Mouse (Mus musculus) forebrain, embryonic 10.5 days (tissue): ENCODE data around the gene Srsf9. TPM values are rescaled to one million over a fixed set of nuclear protein-coding genes. Genes with fewer than 3 reads are reported as not detected.
A peak's percentile ranks its signal among the peaks of the same experiment; 100 is the strongest.

Experiments used
- DNase-seq: peaks from one replicate; pipeline ENCODE4 v3.0.0-alpha.2; 2017; ENCODE audit warnings: low spot score; ENCODE audit errors: extremely low spot score
- H3K27ac ChIP-seq: fragments of 300-500 bp; sonication (generic); 2 replicates; pipeline ENCODE4 v1.5.1; 2016; ENCODE audit warnings: mild to moderate bottlenecking
- H3K27me3 ChIP-seq: fragments of 300-500 bp; sonication (generic); 2 replicates; pipeline ENCODE4 v1.6.1; 2016; ENCODE audit warnings: mild to moderate bottlenecking; ENCODE audit not compliant: poor library complexity, severe bottlenecking
- H3K36me3 ChIP-seq: fragments of 300-500 bp; sonication (generic); replicated peaks from 2 replicates; pipeline ENCODE4 v1.6.1; 2016; ENCODE audit warnings: mild to moderate bottlenecking, moderate library complexity
- H3K4me1 ChIP-seq: fragments of 300-500 bp; sonication (generic); 2 replicates; pipeline ENCODE4 v1.6.1; 2016
- H3K4me3 ChIP-seq: fragments of 300-500 bp; sonication (generic); 2 replicates; pipeline ENCODE4 v1.5.1; 2016; ENCODE audit warnings: mild to moderate bottlenecking, moderate library complexity
- H3K9me3 ChIP-seq: fragments of 300-500 bp; sonication (generic); 2 replicates; pipeline ENCODE4 v1.6.1; 2016; ENCODE audit warnings: mild to moderate bottlenecking, moderate library complexity
- WGBS: fragments of 180-500 bp; shearing (Covaris S2); methylation state at CpG from one replicate; pipeline ENCODE4 v1.1.7; 2016; 5-methylcytosine and 5-hydroxymethylcytosine counted together
- polyA plus RNA-seq: library from polyadenylated mRNA; unstranded; fragments of >200 nt; fragmentation: Nextera tagmentation; extraction: Ambion mirVana; gene quantifications from 2 replicates; pipeline ENCODE4 v1.2.1, GENCODE M21; 2016

Srsf9 gene
- polyA plus RNA-seq, 1 experiment from 2014 or later = 399 TPM

GRCm38 (mm10) chr5:115340007-115340406, 13.0 kb downstream of the Srsf9 start:
- WGBS = 48% methylated on average over 7 of the region's 7 CpGs

DNA sequence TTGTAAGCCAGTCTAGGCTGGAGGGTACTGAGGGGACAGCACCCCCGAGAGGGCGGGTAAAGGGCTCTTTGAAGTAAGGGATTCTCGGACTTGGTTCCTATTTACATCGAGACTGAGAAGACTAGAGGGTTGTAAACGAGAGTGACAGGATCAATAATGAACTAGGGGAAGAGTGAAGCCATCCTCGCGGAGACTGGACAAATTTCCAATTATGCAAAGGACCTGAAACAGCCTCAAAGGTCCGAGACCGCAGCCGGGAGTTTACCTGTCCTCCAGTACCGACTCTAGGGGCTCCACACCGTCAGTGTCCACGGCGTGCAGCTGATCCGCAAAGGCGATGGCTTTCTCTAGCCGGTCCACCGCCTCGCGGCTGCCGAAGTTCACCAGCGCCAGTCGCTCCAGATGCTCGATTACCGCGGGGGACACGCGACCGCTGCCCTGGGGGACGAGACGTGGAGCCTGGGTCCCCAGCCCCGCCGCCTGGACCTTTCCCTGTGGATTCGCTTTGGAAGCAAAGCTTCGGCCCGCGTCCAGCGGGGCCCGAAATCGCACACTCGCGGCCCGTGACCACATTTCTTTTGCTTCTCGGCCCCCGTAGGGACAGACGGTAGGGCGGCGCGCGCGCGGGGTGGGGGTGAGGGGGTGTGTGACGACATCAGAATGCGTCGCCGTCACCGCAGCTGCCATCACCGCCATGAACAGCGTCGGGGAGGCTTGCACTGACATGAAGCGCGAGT, 13.8 kb downstream of the Srsf9 start, which contains the start of the genes Gatc and Triap1:
Gene Gatc, minus strand, starts transcription at position 602 of the 737 bp plus-strand sequence.
Gene Triap1, plus strand, starts transcription at position 649 of the 737 bp plus-strand sequence.
- H3K27ac ChIP-seq = peak within 1 kb of the TSS; percentile 92
- peak; percentile 92 for DNase-seq
- no peaks in the 10 kb centered on the region for H3K9me3 ChIP-seq
- peaks cover 67% of the 10 kb centered on the region for H3K36me3 ChIP-seq
- peaks cover 29% of the 10 kb centered on the region for H3K4me1 ChIP-seq
- under 1% methylated on average over 62 of the region's 62 CpGs for WGBS
- peak within 1 kb of the TSS; percentile 82 for H3K4me3 ChIP-seq
- no peaks in the 10 kb centered on the region for H3K27me3 ChIP-seq

More at GRCm38 (mm10) chr5:115340007-115340406, 13.0 kb downstream of the Srsf9 start:
- H3K27me3 ChIP-seq = no peaks in the 10 kb centered on the region
- peaks cover 67% of the 10 kb centered on the region for H3K36me3 ChIP-seq
- H3K4me3 ChIP-seq = peak overlapping the region; percentile 82
- no peak for DNase-seq
- H3K27ac ChIP-seq = no peak overlapping the region; the same call in 1 of the 2 replicates
- H3K4me1 ChIP-seq = peaks cover 29% of the 10 kb centered on the region
- H3K9me3 ChIP-seq = no peaks in the 10 kb centered on the region

- H3K4me3 ChIP-seq = peak overlapping the region; percentile 82
- H3K9me3 ChIP-seq = no peaks in the 10 kb centered on the region
- 13% methylated on average over 36 of the region's 36 CpGs for WGBS
- peak overlapping the region; percentile 92 for H3K27ac ChIP-seq
- no peaks in the 10 kb centered on the region for H3K27me3 ChIP-seq
- peaks cover 29% of the 10 kb centered on the region for H3K4me1 ChIP-seq
- DNase-seq = no peak
- H3K36me3 ChIP-seq = peaks cover 67% of the 10 kb centered on the region
Observed at GRCm38 (mm10) chr5:115341314-115342165, 14.6 kb downstream of the Srsf9 start.

- DNase-seq = peak; percentile 77
- peaks cover 23% of the 10 kb centered on the region for H3K4me1 ChIP-seq
- H3K36me3 ChIP-seq = peaks cover 48% of the 10 kb centered on the region
- no peak overlapping the region for H3K27ac ChIP-seq
- H3K4me3 ChIP-seq = peak overlapping the region; percentile 80
- WGBS = 7% methylated on average over 5 of the region's 5 CpGs
- H3K9me3 ChIP-seq = peaks cover 5% of the 10 kb centered on the region
- no peaks in the 10 kb centered on the region for H3K27me3 ChIP-seq
Observed at GRCm38 (mm10) chr5:115347564-115347963, 20.6 kb downstream of the Srsf9 start.

DNA sequence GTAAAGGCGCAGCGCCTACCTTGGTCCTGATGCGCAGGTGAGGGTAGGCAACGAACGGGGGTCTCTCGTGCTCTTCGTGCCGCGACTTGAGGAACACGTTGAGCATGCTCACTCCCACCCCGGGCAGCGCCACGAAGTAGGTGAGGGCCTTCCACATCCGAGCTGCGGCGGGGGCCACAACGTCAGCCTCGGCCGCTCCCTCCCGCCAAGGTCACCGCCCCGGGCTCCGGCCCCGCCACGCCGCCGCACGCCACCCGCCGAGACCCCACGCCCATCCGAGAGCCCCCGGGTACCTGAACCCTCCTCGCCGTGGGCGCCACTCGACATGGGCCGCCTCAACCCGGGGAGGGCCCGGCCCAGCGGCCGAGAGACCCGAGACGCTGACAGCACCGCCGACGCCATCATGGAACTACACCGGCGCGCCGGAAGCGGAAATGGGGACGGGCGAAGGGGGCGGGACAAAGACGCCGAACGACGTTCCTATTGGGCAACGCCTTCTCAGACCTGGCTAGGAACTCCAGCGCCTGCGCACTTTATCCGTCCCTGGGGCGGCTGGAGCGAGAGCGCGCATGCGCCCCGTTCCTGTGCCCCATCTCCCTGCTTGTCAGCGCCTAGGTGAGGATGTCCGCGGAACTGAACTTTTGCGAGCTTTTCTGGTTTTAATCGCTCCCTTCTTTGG, 21.7 kb downstream of the Srsf9 start, which contains the start of gene Cox6a1:
Gene Cox6a1, minus strand, starts transcription at position 436 of the 679 bp plus-strand sequence.
- H3K36me3 ChIP-seq = peaks cover 37% of the 10 kb centered on the region
- H3K9me3 ChIP-seq = peaks cover 5% of the 10 kb centered on the region
- WGBS = under 1% methylated on average over 74 of the region's 74 CpGs
- H3K27me3 ChIP-seq = no peaks in the 10 kb centered on the region
- H3K27ac ChIP-seq = peak within 1 kb of the TSS; percentile 85
- peak within 1 kb of the TSS; percentile 80 for H3K4me3 ChIP-seq
- H3K4me1 ChIP-seq = peaks cover 23% of the 10 kb centered on the region
- DNase-seq = peak; percentile 99

GRCm38 (mm10) chr5:115349225-115349555, 22.2 kb downstream of the Srsf9 start:
- no peaks in the 10 kb centered on the region for H3K27me3 ChIP-seq
- WGBS = under 1% methylated on average over 18 of the region's 18 CpGs
- peak overlapping the region; percentile 85 for H3K27ac ChIP-seq
- peaks cover 5% of the 10 kb centered on the region for H3K9me3 ChIP-seq
- peaks cover 32% of the 10 kb centered on the region for H3K36me3 ChIP-seq
- peak overlapping the region; percentile 80 for H3K4me3 ChIP-seq
- DNase-seq = no peak
- H3K4me1 ChIP-seq = peaks cover 23% of the 10 kb centered on the region

DNA sequence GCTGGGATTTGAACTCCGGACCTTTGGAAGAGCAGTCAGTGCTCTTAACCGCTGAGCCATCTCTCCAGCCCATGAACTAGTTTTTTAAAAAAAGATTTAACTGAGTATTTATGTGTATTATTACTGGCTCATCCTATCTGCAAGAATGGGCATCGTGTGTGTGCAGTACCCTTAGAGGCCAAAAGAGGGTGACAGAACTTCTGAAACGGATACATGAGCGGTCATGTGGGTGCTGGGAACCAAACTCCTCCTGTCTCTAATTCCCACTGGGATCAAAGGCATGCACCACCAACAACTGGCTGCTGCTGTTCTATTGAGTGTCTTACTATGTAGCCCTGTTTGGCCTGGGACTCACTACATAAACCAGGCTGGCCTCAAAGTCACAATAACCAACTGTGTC, 24.4 kb downstream of the Srsf9 start:
- Histone ChIP-seq H3K9me3 (peaks cover 5% of the 10 kb centered on the region), H3K36me3 (peaks cover 10% of the 10 kb centered on the region)
- WGBS = 83% methylated on average over 5 of the region's 5 CpGs

DNA sequence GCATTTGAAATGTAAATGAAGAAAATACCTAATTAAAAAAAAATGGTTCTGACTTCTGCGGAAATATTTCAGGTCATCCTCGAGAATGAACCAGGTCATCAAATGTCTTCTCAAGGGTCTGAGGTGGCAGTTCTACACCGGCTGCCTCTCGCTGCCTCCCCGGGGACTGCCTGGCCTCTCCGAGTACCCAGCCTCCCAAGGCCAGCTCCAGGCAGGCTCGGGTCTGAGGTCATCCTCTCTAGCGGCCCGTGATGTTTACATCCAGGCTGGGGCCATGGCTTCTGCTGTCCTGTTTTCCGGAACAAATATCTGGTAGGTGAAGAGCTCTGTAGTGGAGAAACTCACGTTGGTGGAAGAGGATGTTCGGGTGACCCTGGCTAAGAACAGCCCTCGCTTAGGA, 28.1 kb downstream of the Srsf9 start:
- no peak for DNase-seq
- 84% methylated on average over 13 of the region's 13 CpGs for WGBS
- peaks cover 17% of the 10 kb centered on the region for H3K4me1 ChIP-seq
- no peaks in the 10 kb centered on the region for H3K27me3 ChIP-seq
- 0 out of 2 replicates have a peak overlapping the region, but pooled peaks have one; percentile 11 for H3K27ac ChIP-seq
- peaks cover 5% of the 10 kb centered on the region for H3K9me3 ChIP-seq
- H3K36me3 ChIP-seq = no peaks in the 10 kb centered on the region
- no peak overlapping the region for H3K4me3 ChIP-seq

More for the DNA sequence above, 24.4 kb downstream of the Srsf9 start:
- Histone ChIP-seq H3K4me3 (no peak overlapping the region), H3K27ac (no peak overlapping the region), H3K27me3 (no peaks in the 10 kb centered on the region), H3K4me1 (peaks cover 27% of the 10 kb centered on the region)
- no peak for DNase-seq

DNA sequence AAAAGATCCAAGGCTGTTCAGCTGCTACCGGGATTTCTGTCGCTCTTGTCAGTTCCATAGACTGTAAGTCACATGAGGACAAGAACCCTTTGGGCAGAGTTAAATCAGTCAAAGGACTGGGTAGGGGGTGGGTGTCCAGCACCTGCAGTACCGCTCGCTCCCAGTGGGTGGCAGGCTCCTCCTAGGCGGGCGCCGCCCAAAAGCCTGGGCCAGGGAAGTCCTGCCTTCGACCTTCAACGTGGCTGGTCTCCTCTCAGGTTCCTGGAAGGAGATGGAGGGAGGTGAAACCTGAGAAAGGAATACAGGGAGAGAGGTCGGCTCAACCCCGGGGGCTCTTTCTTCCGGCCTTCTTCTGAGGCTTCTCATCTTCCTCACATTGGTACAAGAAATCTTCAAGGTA, 31.9 kb downstream of the Srsf9 start:
- Histone ChIP-seq H3K4me1 (peaks cover 40% of the 10 kb centered on the region), H3K36me3 (no peaks in the 10 kb centered on the region), H3K27ac (peak overlapping the region; percentile 83), H3K9me3 (no peaks in the 10 kb centered on the region), H3K27me3 (no peaks in the 10 kb centered on the region; the same call in 1 of the 2 replicates), H3K4me3 (peak overlapping the region; percentile 14; the same call in 1 of the 2 replicates)
- DNase-seq = peak; percentile 92
- 3% methylated on average over 12 of the region's 12 CpGs for WGBS

DNA sequence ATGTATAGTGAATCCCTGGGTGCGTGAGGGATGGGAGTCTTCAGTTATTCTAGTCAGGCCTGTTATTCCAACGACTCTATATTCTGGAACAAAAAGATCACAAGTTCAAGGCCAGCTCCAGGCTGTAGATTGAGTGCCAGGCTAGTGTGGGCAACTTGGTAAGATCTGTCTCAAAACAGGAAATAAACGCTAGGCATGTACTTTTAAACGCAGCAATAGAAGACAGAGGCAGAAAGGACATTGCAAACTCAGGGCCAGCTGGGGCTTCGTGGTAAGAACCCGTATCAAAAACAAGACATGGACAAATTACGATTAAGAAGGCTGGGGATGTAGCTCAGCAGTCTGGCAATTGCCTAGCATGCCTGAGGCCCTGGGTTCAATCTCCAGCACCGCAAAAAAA, 32.5 kb downstream of the Srsf9 start:
- 92% methylated on average over 8 of the region's 8 CpGs for WGBS
- H3K4me1 ChIP-seq = peaks cover 40% of the 10 kb centered on the region
- peak overlapping the region; percentile 83 for H3K27ac ChIP-seq
- DNase-seq = no peak
- no peaks in the 10 kb centered on the region; the same call in 1 of the 2 replicates for H3K27me3 ChIP-seq
- no peaks in the 10 kb centered on the region for H3K9me3 ChIP-seq
- no peaks in the 10 kb centered on the region for H3K36me3 ChIP-seq
- no peak overlapping the region for H3K4me3 ChIP-seq

DNA sequence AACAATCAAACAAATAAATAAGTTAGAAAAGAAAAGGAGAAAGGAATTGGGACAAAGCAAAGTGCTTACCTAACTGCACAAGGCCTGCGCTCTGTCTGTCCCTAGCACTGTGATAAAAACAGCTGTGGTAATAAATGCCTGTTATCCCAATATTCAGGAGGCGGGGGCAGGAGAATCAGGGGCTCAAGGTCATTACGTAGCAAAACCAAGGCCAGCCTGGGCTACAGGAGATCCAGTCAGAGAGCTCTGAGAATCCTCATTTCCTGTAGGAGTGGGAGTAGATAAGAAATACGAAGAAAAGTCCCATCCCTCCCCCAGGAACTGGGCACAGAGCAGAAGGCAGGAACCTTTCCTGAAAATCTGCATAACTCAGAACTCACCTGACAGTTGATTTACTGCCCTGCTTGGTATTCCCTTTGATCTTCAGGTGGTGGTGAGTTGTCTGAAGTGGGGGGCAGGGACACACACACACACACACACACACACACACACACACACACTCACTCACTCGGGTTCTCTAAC, 32.9 kb downstream of the Srsf9 start:
- Histone ChIP-seq H3K4me3 (no peak overlapping the region), H3K9me3 (no peaks in the 10 kb centered on the region), H3K36me3 (no peaks in the 10 kb centered on the region), H3K27ac (peak overlapping the region; percentile 83), H3K4me1 (peaks cover 40% of the 10 kb centered on the region), H3K27me3 (no peaks in the 10 kb centered on the region; the same call in 1 of the 2 replicates)
- no peak for DNase-seq
- 72% methylated on average over 5 of the region's 5 CpGs for WGBS

GRCm38 (mm10) chr5:115362216-115362615, 35.2 kb downstream of the Srsf9 start:
- no peak for DNase-seq
- peak overlapping the region; percentile 72; the same call in 1 of the 2 replicates for H3K27ac ChIP-seq
- no peaks in the 10 kb centered on the region; the same call in 1 of the 2 replicates for H3K27me3 ChIP-seq
- H3K9me3 ChIP-seq = no peaks in the 10 kb centered on the region
- no peaks in the 10 kb centered on the region for H3K36me3 ChIP-seq
- peaks cover 42% of the 10 kb centered on the region for H3K4me1 ChIP-seq
- no peak overlapping the region for H3K4me3 ChIP-seq
- WGBS = 43% methylated on average over 7 of the region's 7 CpGs
